Mouse (Mus musculus) hindbrain, embryonic 13.5 days (tissue): ENCODE measurements around the gene Gm3045. TPM values are rescaled to one million over a fixed set of nuclear protein-coding genes. Genes with fewer than 3 reads are reported as not detected.

ENCODE experiments used
- ATAC-seq: fragments of 200-750 bp; cut with Nextera tagmentation; 2 replicates; pipeline ENCODE4 v1.8.0; 2017; ENCODE audit warnings: moderate TSS enrichment; ENCODE audit not compliant: low FRiP score
- H3K27ac ChIP-seq: fragments of 300-500 bp; sonication (generic); 2 replicates; pipeline ENCODE4 v1.5.1; 2015; ENCODE audit warnings: inconsistent platforms, mild to moderate bottlenecking, moderate library complexity
- H3K27me3 ChIP-seq: fragments of 300-500 bp; sonication (generic); 2 replicates; pipeline ENCODE4 v1.6.1; 2015; ENCODE audit warnings: mild to moderate bottlenecking, inconsistent platforms
- H3K36me3 ChIP-seq: fragments of 300-500 bp; sonication (generic); 2 replicates; pipeline ENCODE4 v1.6.1; 2015; ENCODE audit warnings: mild to moderate bottlenecking, inconsistent platforms
- H3K4me1 ChIP-seq: fragments of 300-500 bp; sonication (generic); replicated peaks from 2 replicates; pipeline ENCODE4 v1.6.1; 2015; ENCODE audit warnings: inconsistent platforms
- H3K4me2 ChIP-seq: fragments of 300-500 bp; sonication (generic); 2 replicates; pipeline ENCODE4 v1.6.1; 2015; ENCODE audit warnings: inconsistent platforms, mild to moderate bottlenecking, moderate library complexity
- H3K4me3 ChIP-seq: fragments of 300-500 bp; sonication (generic); 2 replicates; pipeline ENCODE4 v1.5.1; 2015; ENCODE audit warnings: mild to moderate bottlenecking, inconsistent platforms
- H3K9ac ChIP-seq: fragments of 300-500 bp; sonication (generic); 2 replicates; pipeline ENCODE4 v1.6.1; 2015; ENCODE audit warnings: mild to moderate bottlenecking, inconsistent platforms
- H3K9me3 ChIP-seq: fragments of 300-500 bp; sonication (generic); 2 replicates; pipeline ENCODE4 v1.6.1; 2016; ENCODE audit warnings: inconsistent platforms
- WGBS: fragments of 180-500 bp; shearing (Covaris S2); methylation state at CpG from one replicate; pipeline ENCODE4 v1.1.7; 2015; 5-methylcytosine and 5-hydroxymethylcytosine counted together
- polyA plus RNA-seq: library from polyadenylated mRNA; unstranded; fragments of >200 nt; fragmentation: Nextera tagmentation; extraction: Ambion mirVana; gene quantifications from 2 replicates; pipeline ENCODE4 v1.2.1, GENCODE M21; 2015

Gm3045 gene
- polyA plus RNA-seq, 1 experiment from 2014 or later: not detected

DNA sequence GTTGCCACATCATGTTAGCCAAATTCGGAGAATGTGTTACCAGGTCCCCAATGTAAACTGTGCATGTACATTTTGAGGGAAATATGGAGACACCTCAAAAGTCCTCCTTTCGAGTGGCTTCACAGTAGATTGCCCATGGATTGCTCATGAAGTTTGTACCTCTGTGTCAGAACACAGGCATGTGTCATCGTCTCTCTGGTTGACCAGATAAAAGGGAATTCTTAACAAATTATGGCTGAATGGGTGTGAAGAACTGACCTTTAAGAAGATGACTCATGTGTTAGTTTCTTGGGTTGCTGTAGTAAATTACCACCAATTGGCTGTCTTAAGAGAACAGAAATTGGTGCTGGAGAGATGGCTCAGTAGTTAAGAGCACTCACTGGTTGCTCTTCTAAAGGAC, 17.7 kb downstream of the Gm3045 start:
- WGBS: 94% methylated on average over 3 of the region's 3 CpGs
- no peaks in the 10 kb centered on the region for H3K9me3 ChIP-seq

DNA sequence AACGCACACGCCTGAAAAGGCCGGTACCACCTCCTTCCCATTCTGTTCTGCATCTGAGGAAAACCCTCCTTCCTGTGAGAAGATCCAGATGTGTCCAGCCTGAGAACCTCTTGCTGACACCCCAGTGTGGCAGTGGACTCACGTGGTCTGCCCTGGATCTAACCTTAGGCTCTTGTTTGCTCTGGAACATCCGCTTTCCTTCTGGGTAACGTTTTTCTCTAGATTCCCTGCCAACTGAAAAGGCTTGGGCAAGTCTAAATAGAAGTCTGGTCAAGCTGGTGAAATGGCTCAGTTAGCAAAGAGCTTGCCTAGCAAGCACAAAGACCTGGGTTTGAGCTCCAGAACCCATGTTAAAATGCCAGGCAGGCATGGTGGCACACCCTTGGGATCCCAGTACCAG, 18.6 kb downstream of the Gm3045 start:
- H3K4me1 ChIP-seq: peaks cover 18% of the 10 kb centered on the region
- no peak for ATAC-seq
- H3K27ac ChIP-seq: no peak overlapping the region
- no peaks in the 10 kb centered on the region for H3K9me3 ChIP-seq
- no peak overlapping the region for H3K4me3 ChIP-seq
- H3K27me3 ChIP-seq: peaks cover 20% of the 10 kb centered on the region
- H3K9ac ChIP-seq: no peak overlapping the region
- H3K36me3 ChIP-seq: no peaks in the 10 kb centered on the region
- WGBS: 88% methylated on average over 6 of the region's 6 CpGs
- no peak overlapping the region for H3K4me2 ChIP-seq

More for the DNA sequence above, 17.7 kb downstream of the Gm3045 start:
- H3K4me1 ChIP-seq: peaks cover 9% of the 10 kb centered on the region
- no peak overlapping the region for H3K9ac ChIP-seq
- no peak for ATAC-seq
- H3K36me3 ChIP-seq: no peaks in the 10 kb centered on the region
- no peak overlapping the region for H3K27ac ChIP-seq
- no peak overlapping the region for H3K4me3 ChIP-seq
- H3K4me2 ChIP-seq: no peak overlapping the region
- H3K27me3 ChIP-seq: peaks cover 29% of the 10 kb centered on the region

DNA sequence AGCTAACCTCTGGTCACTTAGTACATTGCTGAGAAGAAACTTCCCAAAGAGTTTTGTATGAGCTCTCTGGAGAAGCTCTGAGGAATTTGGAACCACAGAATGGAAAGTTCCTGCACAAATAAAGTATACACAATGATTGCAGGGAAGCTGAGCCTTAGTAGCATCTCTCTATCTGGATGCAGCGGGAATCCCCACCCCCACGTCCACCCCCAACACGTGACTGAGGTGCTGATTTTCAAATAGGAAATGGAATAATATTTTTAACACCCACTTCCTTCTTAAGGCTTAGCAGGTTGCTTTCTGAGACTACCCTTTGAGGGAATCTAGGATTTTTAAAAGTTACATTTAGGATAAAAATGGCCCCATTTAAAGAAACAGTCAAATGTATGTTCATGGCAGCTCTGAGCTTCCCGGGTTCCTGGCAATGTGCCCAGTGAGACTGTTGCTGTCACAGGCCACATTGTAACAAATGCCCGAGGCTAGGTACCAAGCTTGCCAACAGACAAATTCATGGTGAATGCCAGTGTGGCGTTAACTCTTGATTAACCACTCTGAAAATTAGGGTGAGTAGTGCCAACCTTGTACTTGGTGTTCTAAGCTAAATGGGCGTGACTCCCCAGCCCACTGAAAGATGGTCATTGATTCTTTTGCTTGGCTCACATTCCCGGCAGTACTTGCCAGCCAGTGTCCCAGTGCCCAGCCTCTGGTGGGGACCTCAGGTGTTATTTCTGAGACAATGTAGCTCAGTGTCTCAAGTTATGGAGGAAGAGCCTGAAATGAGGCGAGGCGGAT, 23.0 kb downstream of the Gm3045 start:
- Histone ChIP-seq H3K36me3 (no peaks in the 10 kb centered on the region), H3K9me3 (no peaks in the 10 kb centered on the region), H3K27me3 (peaks cover 9% of the 10 kb centered on the region), H3K4me2 (no peak overlapping the region), H3K4me3 (no peak overlapping the region), H3K9ac (no peak overlapping the region), H3K4me1 (peaks cover 20% of the 10 kb centered on the region), H3K27ac (no peak overlapping the region)
- 58% methylated on average over 10 of the region's 10 CpGs for WGBS
- ATAC-seq: peak; percentile 68

DNA sequence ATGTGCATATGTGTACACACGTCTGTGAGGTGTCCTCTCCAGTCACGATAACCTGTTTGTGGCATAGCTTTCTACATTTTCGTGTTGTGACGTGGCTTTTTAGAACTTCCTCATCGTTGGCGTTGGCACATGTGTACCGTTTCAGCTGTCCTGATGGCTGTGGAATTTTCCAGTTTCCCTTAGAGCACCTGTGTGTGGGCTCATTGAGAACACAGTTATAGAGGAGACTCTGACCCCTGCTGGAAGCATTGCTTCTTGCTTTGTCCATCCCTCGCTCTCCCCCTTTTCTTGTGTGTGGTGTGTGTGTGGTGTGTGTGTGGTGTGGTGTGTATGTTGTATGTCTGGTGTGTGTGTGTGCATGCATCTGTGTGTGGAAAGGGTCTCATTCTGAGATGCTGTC, 23.6 kb downstream of the Gm3045 start:
- 88% methylated on average over 8 of the region's 8 CpGs for WGBS
- H3K27ac ChIP-seq: no peak overlapping the region
- H3K4me3 ChIP-seq: no peak overlapping the region
- no peaks in the 10 kb centered on the region for H3K36me3 ChIP-seq
- peaks cover 20% of the 10 kb centered on the region for H3K4me1 ChIP-seq
- no peaks in the 10 kb centered on the region for H3K9me3 ChIP-seq
- no peak overlapping the region for H3K9ac ChIP-seq
- no peak for ATAC-seq
- H3K4me2 ChIP-seq: no peak overlapping the region
- peaks cover 9% of the 10 kb centered on the region for H3K27me3 ChIP-seq

DNA sequence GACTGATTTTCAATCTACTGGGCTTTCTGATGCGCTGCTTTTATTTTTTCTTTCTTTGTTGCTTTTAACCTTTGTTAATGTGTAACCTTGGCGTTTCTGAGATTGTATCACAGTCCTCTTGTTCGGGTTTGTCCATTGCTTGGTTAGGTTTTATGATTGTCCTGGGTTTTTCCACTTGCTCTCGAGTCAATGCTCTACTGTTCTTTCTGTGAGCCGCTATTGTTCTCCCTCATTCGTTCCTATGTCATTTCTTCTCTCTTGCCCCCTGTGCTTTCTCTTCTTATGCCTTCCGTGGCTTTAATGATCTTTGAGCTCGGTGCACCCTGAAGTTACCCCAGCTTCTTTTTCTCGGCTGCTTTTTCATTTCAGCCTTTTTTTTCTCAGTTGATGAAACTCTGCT, 31.6 kb downstream of the Gm3045 start:
- 32% methylated on average over 9 of the region's 9 CpGs for WGBS
- Histone ChIP-seq H3K9ac (no peak overlapping the region), H3K27me3 (peaks cover 8% of the 10 kb centered on the region), H3K4me3 (no peak overlapping the region), H3K4me1 (peaks cover 8% of the 10 kb centered on the region; the same call in 1 of the 2 replicates), H3K4me2 (no peak overlapping the region), H3K36me3 (no peaks in the 10 kb centered on the region), H3K27ac (no peak overlapping the region), H3K9me3 (no peaks in the 10 kb centered on the region)
- ATAC-seq: no peak

DNA sequence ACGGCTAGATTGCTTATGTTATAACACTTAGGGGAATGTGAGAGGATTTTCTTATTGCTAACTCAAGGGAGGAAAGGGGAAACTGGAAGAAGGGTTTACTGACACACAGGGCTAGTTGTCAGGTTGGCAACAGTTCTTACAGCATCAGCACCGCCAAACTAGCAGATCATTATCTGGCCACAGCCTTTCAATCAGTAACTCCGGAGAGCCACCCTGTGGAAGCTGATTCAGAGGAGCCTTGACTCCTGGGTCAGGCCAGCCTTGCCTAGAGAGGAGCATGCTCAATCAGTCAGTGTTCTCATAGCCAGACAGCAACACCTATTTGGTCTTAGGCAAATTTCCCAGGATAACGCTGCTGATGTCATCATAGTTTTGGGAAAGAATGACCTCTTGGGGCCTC, 35.1 kb downstream of the Gm3045 start:
- Histone ChIP-seq H3K27me3 (peaks cover 8% of the 10 kb centered on the region), H3K9ac (no peak overlapping the region), H3K4me1 (peaks cover 14% of the 10 kb centered on the region), H3K4me3 (no peak overlapping the region), H3K36me3 (no peaks in the 10 kb centered on the region), H3K4me2 (no peak overlapping the region), H3K9me3 (no peaks in the 10 kb centered on the region), H3K27ac (no peak overlapping the region)
- no peak for ATAC-seq
- whole genome bisulfite sequencing: 83% methylated on average over 4 of the region's 4 CpGs

DNA sequence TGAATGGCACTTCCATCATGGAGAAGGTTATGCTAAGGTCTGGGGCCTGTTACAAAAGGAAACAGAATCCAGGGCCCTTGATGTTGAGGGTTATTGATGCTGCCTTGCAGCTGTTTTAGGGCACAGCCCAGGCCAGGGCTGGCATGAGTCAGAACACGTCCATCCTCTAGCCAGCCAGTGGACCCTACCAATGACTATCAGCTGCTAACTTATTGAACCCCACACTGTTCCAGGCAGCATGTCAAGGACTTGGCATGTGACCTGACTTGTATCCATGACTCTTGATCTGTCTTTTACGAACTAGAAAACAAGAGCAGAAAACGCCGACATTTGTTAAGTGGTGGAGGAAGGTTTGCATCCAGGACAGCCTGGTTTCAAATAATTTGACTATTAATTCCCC, 36.4 kb downstream of the Gm3045 start:
- H3K4me3 ChIP-seq: no peak overlapping the region
- no peak overlapping the region for H3K27ac ChIP-seq
- no peak overlapping the region for H3K9ac ChIP-seq
- 82% methylated on average over 4 of the region's 4 CpGs for WGBS
- H3K4me1 ChIP-seq: peaks cover 10% of the 10 kb centered on the region
- 0 out of 2 replicates have a peak, but pooled peaks cover 3% of the 10 kb centered on the region for H3K27me3 ChIP-seq
- no peaks in the 10 kb centered on the region for H3K9me3 ChIP-seq
- H3K36me3 ChIP-seq: no peaks in the 10 kb centered on the region
- H3K4me2 ChIP-seq: no peak overlapping the region
- no peak for ATAC-seq

DNA sequence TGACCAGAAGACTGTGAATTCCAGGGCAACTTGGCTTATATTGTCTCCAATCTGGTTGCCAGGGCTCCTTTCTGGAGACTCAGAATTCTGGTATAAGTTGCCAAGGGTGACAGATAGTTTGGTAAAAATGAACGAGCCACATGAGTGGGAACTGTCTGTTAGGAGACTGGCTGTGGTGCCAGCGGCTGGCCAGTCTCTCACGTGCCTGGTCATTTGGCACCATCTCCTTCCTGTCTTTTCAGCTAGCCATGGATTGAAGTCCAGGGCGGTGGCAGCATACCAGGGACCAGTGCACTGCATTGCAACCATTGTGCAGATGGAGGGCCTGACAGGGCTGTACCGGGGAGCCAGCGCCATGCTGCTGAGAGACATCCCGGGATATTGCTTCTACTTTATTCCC, 36.9 kb downstream of the Gm3045 start:
- H3K9ac ChIP-seq: no peak overlapping the region
- H3K4me3 ChIP-seq: no peak overlapping the region
- 0 out of 2 replicates have a peak, but pooled peaks cover 3% of the 10 kb centered on the region for H3K27me3 ChIP-seq
- peaks cover 6% of the 10 kb centered on the region for H3K4me1 ChIP-seq
- 83% methylated on average over 7 of the region's 7 CpGs for WGBS
- no peak for ATAC-seq
- no peak overlapping the region for H3K27ac ChIP-seq
- H3K36me3 ChIP-seq: no peaks in the 10 kb centered on the region
- H3K4me2 ChIP-seq: no peak overlapping the region
- H3K9me3 ChIP-seq: no peaks in the 10 kb centered on the region

DNA sequence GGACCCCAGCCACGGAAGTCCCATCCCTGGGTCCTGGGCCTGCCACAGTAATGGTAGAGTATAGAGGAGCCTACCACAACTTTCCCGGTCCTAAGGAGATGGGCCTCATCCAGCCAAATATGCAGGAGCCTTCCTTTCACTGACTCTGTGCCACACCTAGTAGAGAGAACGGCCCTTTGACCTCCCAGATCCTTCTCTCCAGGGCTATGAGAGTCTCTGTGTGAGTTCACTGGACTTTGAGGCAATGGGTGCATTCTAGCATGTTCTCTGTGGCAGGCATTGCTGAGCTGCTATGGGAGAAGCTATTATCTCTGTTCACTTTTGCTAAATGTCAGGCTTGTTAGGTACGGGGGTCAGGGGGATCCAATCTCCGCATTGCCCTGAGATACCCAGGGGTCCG, 37.4 kb downstream of the Gm3045 start:
- H3K4me1 ChIP-seq: peaks cover 6% of the 10 kb centered on the region
- no peak overlapping the region for H3K4me3 ChIP-seq
- no peaks in the 10 kb centered on the region for H3K9me3 ChIP-seq
- no peak overlapping the region for H3K4me2 ChIP-seq
- H3K9ac ChIP-seq: no peak overlapping the region
- H3K27me3 ChIP-seq: 0 out of 2 replicates have a peak, but pooled peaks cover 3% of the 10 kb centered on the region
- no peak for ATAC-seq
- H3K36me3 ChIP-seq: no peaks in the 10 kb centered on the region
- 63% methylated on average over 6 of the region's 6 CpGs for WGBS
- H3K27ac ChIP-seq: no peak overlapping the region

DNA sequence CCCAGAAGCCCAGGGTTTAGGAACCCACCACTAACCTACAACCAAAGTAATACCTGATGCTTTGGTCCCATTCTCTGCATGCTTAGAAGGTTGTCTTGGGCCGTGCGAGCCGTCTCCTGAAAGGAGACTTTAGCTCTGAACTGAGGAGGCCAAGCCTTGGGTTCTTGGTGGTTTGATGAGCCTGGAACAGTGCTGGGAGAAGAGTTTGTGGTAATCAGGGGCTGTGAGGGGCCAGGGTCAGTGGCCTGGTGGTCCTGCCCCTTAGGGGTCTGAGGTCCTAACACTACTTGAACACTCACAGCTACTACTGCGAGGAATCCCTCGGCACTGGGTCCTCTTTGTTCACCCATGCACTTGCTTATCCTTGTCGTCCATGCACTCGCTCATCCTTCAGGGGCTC, 41.4 kb downstream of the Gm3045 start:
- no peak overlapping the region for H3K4me2 ChIP-seq
- no peak overlapping the region for H3K4me3 ChIP-seq
- H3K27ac ChIP-seq: no peak overlapping the region
- peaks cover 10% of the 10 kb centered on the region for H3K4me1 ChIP-seq
- no peaks in the 10 kb centered on the region for H3K9me3 ChIP-seq
- 97% methylated on average over 7 of the region's 7 CpGs for WGBS
- no peak for ATAC-seq
- H3K9ac ChIP-seq: no peak overlapping the region
- 0 out of 2 replicates have a peak, but pooled peaks cover 3% of the 10 kb centered on the region for H3K27me3 ChIP-seq
- H3K36me3 ChIP-seq: no peaks in the 10 kb centered on the region

DNA sequence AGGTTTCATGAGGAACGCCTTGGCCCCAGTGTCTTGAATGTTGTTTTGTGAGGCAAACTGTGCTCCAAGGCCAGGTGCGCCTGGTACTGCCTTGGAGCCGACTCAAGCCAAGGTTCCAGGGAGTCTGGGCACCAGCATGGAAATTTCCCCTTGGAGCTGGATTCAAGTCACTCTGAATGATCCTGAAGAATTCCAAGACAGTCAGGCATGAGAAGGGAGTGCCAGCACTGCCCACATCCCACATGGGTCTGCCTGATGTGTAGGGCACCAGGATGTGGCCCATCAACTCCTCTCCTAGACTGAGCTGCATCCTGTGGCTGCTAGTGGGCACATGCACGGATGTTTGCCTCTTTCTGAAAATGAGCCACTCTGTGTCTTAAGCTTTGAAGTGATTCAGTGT, 42.1 kb downstream of the Gm3045 start:
- WGBS: 97% methylated on average over 4 of the region's 4 CpGs
- no peak overlapping the region for H3K27ac ChIP-seq
- no peak overlapping the region for H3K9ac ChIP-seq
- ATAC-seq: no peak
- no peak overlapping the region for H3K4me2 ChIP-seq
- peaks cover 10% of the 10 kb centered on the region for H3K4me1 ChIP-seq
- 0 out of 2 replicates have a peak, but pooled peaks cover 3% of the 10 kb centered on the region for H3K27me3 ChIP-seq
- H3K36me3 ChIP-seq: no peaks in the 10 kb centered on the region
- H3K4me3 ChIP-seq: no peak overlapping the region
- no peaks in the 10 kb centered on the region for H3K9me3 ChIP-seq

DNA sequence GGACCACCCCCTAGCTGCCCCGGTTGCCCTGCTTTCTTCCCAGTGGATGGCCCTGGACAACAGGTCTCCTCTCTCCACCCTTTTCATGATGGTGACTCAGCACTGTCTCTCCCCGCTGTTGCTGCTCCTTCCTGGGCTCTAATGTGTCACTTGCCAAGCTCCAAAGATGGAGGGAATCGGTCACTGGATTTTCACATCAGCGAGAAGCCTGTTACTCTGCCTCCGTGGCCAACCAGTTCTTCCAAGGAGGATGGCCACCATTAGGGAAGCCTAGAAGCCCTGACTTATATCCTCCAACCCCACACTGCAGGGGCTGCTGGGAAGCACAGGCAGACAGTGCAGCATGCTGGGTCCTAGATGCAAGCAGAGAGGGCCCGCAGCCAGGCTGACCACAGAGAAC, 44.8 kb downstream of the Gm3045 start:
- Histone ChIP-seq H3K4me1 (peaks cover 8% of the 10 kb centered on the region; the same call in 1 of the 2 replicates), H3K4me2 (no peak overlapping the region), H3K4me3 (no peak overlapping the region), H3K9me3 (no peaks in the 10 kb centered on the region), H3K27ac (0 out of 2 replicates have a peak overlapping the region, but pooled peaks have one; percentile 12), H3K9ac (no peak overlapping the region), H3K36me3 (no peaks in the 10 kb centered on the region), H3K27me3 (0 out of 2 replicates have a peak, but pooled peaks cover 3% of the 10 kb centered on the region)
- no peak for ATAC-seq
- 93% methylated on average over 6 of the region's 6 CpGs for WGBS

DNA sequence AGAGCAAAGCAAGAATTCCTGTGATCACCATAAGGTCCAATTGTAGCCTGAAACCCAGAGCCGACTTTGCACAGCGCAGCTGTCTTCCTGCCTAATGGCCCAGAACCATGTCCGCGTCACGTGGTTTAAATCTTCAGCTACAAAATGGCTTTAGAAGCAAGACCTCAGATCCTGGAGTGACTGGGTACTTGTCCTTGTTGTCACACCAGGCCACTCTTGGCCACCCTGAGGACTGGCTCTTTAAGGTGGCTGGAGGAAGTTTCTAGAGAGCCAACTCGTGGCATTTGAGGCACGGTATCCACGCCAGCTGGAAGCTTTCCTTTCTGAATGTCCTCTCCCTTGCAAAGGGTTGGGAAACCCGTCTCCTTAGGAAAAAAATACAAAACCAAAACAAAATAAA, 45.6 kb downstream of the Gm3045 start:
- H3K4me2 ChIP-seq: no peak overlapping the region
- H3K36me3 ChIP-seq: no peaks in the 10 kb centered on the region
- peaks cover 8% of the 10 kb centered on the region; the same call in 1 of the 2 replicates for H3K4me1 ChIP-seq
- H3K27me3 ChIP-seq: 0 out of 2 replicates have a peak, but pooled peaks cover 3% of the 10 kb centered on the region
- no peak overlapping the region for H3K27ac ChIP-seq
- H3K9ac ChIP-seq: no peak overlapping the region
- ATAC-seq: no peak
- no peaks in the 10 kb centered on the region for H3K9me3 ChIP-seq
- WGBS: 73% methylated on average over 9 of the region's 9 CpGs
- no peak overlapping the region for H3K4me3 ChIP-seq
